Mouse (Mus musculus) hindbrain, embryonic 16.5 days (tissue): ENCODE data around the gene Gnaq. TPM values are rescaled to one million over a fixed set of nuclear protein-coding genes. Genes with fewer than 3 reads are reported as not detected.

Source experiments
- ATAC-seq: fragments of 200-750 bp; cut with Nextera tagmentation; 2 replicates; pipeline ENCODE4 v1.8.0; 2017; ENCODE audit warnings: moderate TSS enrichment, moderate library complexity
- H3K27ac ChIP-seq: fragments of 300-500 bp; sonication (generic); 2 replicates; pipeline ENCODE4 v1.5.1; 2014; ENCODE audit warnings: low read depth, mild to moderate bottlenecking, control low read depth, low read length, moderate library complexity
- H3K27me3 ChIP-seq: fragments of 300-500 bp; sonication (generic); replicated peaks from 2 replicates; pipeline ENCODE4 v1.6.1; 2014; ENCODE audit warnings: low read length; ENCODE audit not compliant: control insufficient read depth, insufficient read depth
- H3K36me3 ChIP-seq: fragments of 300-500 bp; sonication (generic); 2 replicates; pipeline ENCODE4 v1.6.1; 2014; ENCODE audit warnings: mild to moderate bottlenecking, low read length, moderate library complexity, mixed read lengths; ENCODE audit not compliant: control insufficient read depth, insufficient read depth
- H3K4me1 ChIP-seq: fragments of 300-500 bp; sonication (generic); 2 replicates; pipeline ENCODE4 v1.6.1; 2014; ENCODE audit warnings: low read depth, low read length; ENCODE audit not compliant: control insufficient read depth, insufficient read depth
- H3K4me2 ChIP-seq: fragments of 300-500 bp; sonication (generic); 2 replicates; pipeline ENCODE4 v1.6.1; 2014; ENCODE audit warnings: mild to moderate bottlenecking, low read length, control low read depth, moderate library complexity
- H3K4me3 ChIP-seq: fragments of 300-500 bp; sonication (generic); 2 replicates; pipeline ENCODE4 v1.5.1; 2014; ENCODE audit warnings: mild to moderate bottlenecking, low read length, control low read depth, moderate library complexity
- H3K9ac ChIP-seq: fragments of 300-500 bp; sonication (generic); 2 replicates; pipeline ENCODE4 v1.6.1; 2014; ENCODE audit warnings: low read depth, mild to moderate bottlenecking, control low read depth, low read length, moderate library complexity
- H3K9me3 ChIP-seq: fragments of 300-500 bp; sonication (generic); 2 replicates; pipeline ENCODE4 v1.6.1; 2014; ENCODE audit warnings: mild to moderate bottlenecking, low read length, moderate library complexity; ENCODE audit not compliant: control insufficient read depth
- WGBS: fragments of 180-500 bp; shearing (Covaris S2); extraction: QIAGEN DNeasy Blood & Tissue Kit; methylation state at CpG from one replicate; pipeline ENCODE4 v1.1.7; 2014; 5-methylcytosine and 5-hydroxymethylcytosine counted together
- polyA plus RNA-seq: library from polyadenylated mRNA; unstranded; fragments of >200 nt; fragmentation: Nextera tagmentation; extraction: Ambion mirVana; gene quantifications from 2 replicates; pipeline ENCODE4 v1.2.1, GENCODE M21; 2015

The Gnaq gene
- polyA plus RNA-seq, 1 experiment from 2014 or later, result 104 TPM

GRCm38 (mm10) chr19:16204776-16205680 lies 72.4 kb downstream of the Gnaq start:
- H3K36me3 ChIP-seq, result no peaks in the 10 kb centered on the region
- no peaks in the 10 kb centered on the region for H3K27me3 ChIP-seq
- no peak overlapping the region for H3K9ac ChIP-seq
- WGBS, result 91% methylated on average over 7 of the region's 7 CpGs
- no peak overlapping the region for H3K4me3 ChIP-seq
- no peak for ATAC-seq
- H3K27ac ChIP-seq, result no peak overlapping the region
- H3K4me2 ChIP-seq, result no peak overlapping the region
- H3K9me3 ChIP-seq, result no peaks in the 10 kb centered on the region
- H3K4me1 ChIP-seq, result peaks cover 10% of the 10 kb centered on the region; the same call in 1 of the 2 replicates

- Histone ChIP-seq H3K27ac (no peak overlapping the region), H3K27me3 (no peaks in the 10 kb centered on the region), H3K4me2 (no peak overlapping the region), H3K9me3 (no peaks in the 10 kb centered on the region), H3K9ac (no peak overlapping the region), H3K36me3 (no peaks in the 10 kb centered on the region), H3K4me3 (no peak overlapping the region), H3K4me1 (peaks cover 5% of the 10 kb centered on the region)
- 93% methylated on average over 2 of the region's 2 CpGs for WGBS
- ATAC-seq, result no peak
Measured at GRCm38 (mm10) chr19:16209616-16210015, 77.0 kb downstream of the Gnaq start.

GRCm38 (mm10) chr19:16214946-16215345 lies 82.3 kb downstream of the Gnaq start:
- H3K36me3 ChIP-seq, result no peaks in the 10 kb centered on the region
- no peaks in the 10 kb centered on the region for H3K27me3 ChIP-seq
- peak overlapping the region; percentile 4; the same call in 1 of the 2 replicates for H3K27ac ChIP-seq
- H3K4me3 ChIP-seq, result no peak overlapping the region
- H3K4me2 ChIP-seq, result no peak overlapping the region
- no peak for ATAC-seq
- H3K9me3 ChIP-seq, result no peaks in the 10 kb centered on the region
- WGBS, result 56% methylated on average over 6 of the region's 6 CpGs
- no peak overlapping the region for H3K9ac ChIP-seq
- H3K4me1 ChIP-seq, result peaks cover 6% of the 10 kb centered on the region

- Histone ChIP-seq H3K9me3 (no peaks in the 10 kb centered on the region), H3K27ac (no peak overlapping the region), H3K9ac (no peak overlapping the region), H3K4me2 (no peak overlapping the region), H3K4me1 (peaks cover 6% of the 10 kb centered on the region), H3K4me3 (no peak overlapping the region), H3K36me3 (no peaks in the 10 kb centered on the region), H3K27me3 (no peaks in the 10 kb centered on the region)
- WGBS, result 61% methylated on average over 2 of the region's 2 CpGs
- ATAC-seq, result no peak
Measured at GRCm38 (mm10) chr19:16215430-16216016, 82.9 kb downstream of the Gnaq start.

- Histone ChIP-seq H3K9ac (no peak overlapping the region), H3K4me2 (no peak overlapping the region), H3K4me3 (no peak overlapping the region), H3K27me3 (no peaks in the 10 kb centered on the region), H3K27ac (no peak overlapping the region), H3K9me3 (no peaks in the 10 kb centered on the region), H3K4me1 (peaks cover 2% of the 10 kb centered on the region), H3K36me3 (no peaks in the 10 kb centered on the region)
- WGBS, result 83% methylated on average over 4 of the region's 4 CpGs
- no peak for ATAC-seq
Measured at GRCm38 (mm10) chr19:16219978-16220377, 87.3 kb downstream of the Gnaq start.

GRCm38 (mm10) chr19:16222526-16222925 lies 89.9 kb downstream of the Gnaq start:
- WGBS, result 80% methylated on average over 3 of the region's 3 CpGs

GRCm38 (mm10) chr19:16223126-16223525 lies 90.5 kb downstream of the Gnaq start:
- H3K4me3 ChIP-seq, result no peak overlapping the region
- no peak overlapping the region for H3K27ac ChIP-seq
- no peak overlapping the region for H3K4me2 ChIP-seq
- H3K9me3 ChIP-seq, result no peaks in the 10 kb centered on the region
- H3K4me1 ChIP-seq, result peaks cover 3% of the 10 kb centered on the region; the same call in 1 of the 2 replicates
- H3K36me3 ChIP-seq, result no peaks in the 10 kb centered on the region
- ATAC-seq, result no peak
- no peak overlapping the region for H3K9ac ChIP-seq
- WGBS, result 89% methylated on average over 3 of the region's 3 CpGs
- no peaks in the 10 kb centered on the region for H3K27me3 ChIP-seq

More at GRCm38 (mm10) chr19:16222526-16222925, 89.9 kb downstream of the Gnaq start:
- no peaks in the 10 kb centered on the region for H3K36me3 ChIP-seq
- H3K9ac ChIP-seq, result no peak overlapping the region
- H3K4me1 ChIP-seq, result no peaks in the 10 kb centered on the region; the same call in 1 of the 2 replicates
- H3K4me2 ChIP-seq, result no peak overlapping the region
- no peak overlapping the region for H3K27ac ChIP-seq
- H3K27me3 ChIP-seq, result no peaks in the 10 kb centered on the region
- no peak for ATAC-seq
- H3K9me3 ChIP-seq, result no peaks in the 10 kb centered on the region
- H3K4me3 ChIP-seq, result no peak overlapping the region

GRCm38 (mm10) chr19:16224831-16225230 lies 92.2 kb downstream of the Gnaq start:
- Histone ChIP-seq H3K27me3 (no peaks in the 10 kb centered on the region), H3K4me3 (no peak overlapping the region), H3K27ac (no peak overlapping the region), H3K36me3 (no peaks in the 10 kb centered on the region), H3K4me2 (no peak overlapping the region), H3K9me3 (no peaks in the 10 kb centered on the region), H3K4me1 (peaks cover 3% of the 10 kb centered on the region; the same call in 1 of the 2 replicates), H3K9ac (no peak overlapping the region)
- ATAC-seq, result no peak
- WGBS, result 42% methylated on average over 2 of the region's 2 CpGs

GRCm38 (mm10) chr19:16231584-16231983 lies 99.0 kb downstream of the Gnaq start:
- WGBS, result 76% methylated on average over 1 of the region's 1 CpGs
- no peaks in the 10 kb centered on the region for H3K36me3 ChIP-seq
- no peaks in the 10 kb centered on the region for H3K9me3 ChIP-seq
- no peak for ATAC-seq
- no peak overlapping the region for H3K27ac ChIP-seq
- H3K4me2 ChIP-seq, result no peak overlapping the region
- H3K9ac ChIP-seq, result no peak overlapping the region
- H3K27me3 ChIP-seq, result no peaks in the 10 kb centered on the region
- no peak overlapping the region for H3K4me3 ChIP-seq
- H3K4me1 ChIP-seq, result peaks cover 3% of the 10 kb centered on the region; the same call in 1 of the 2 replicates
